Mouse (Mus musculus) gastrocnemius, adult 8-10 months (tissue): ENCODE results near the gene Hoxa4. TPM values are rescaled to one million over a fixed set of nuclear protein-coding genes. Genes with fewer than 3 reads are reported as not detected.
A peak's percentile ranks its signal among the peaks of the same experiment; 100 is the strongest.

Experiments used
- DNase-seq, 2 experiments: peaks; one replicate each; pipeline ENCODE4 v3.0.0; 2022; ENCODE audit warnings: low spot score in 2 of 2
- total RNA-seq, 4 experiments: library from RNA; stranded (reverse); gene quantifications; 2 replicates each; pipeline ENCODE4 v1.2.4; 2022

The Hoxa4 gene
- total RNA-seq, 4 experiments from 2014 or later, result 1.8 to 2.8 (median 2.1) TPM

DNA sequence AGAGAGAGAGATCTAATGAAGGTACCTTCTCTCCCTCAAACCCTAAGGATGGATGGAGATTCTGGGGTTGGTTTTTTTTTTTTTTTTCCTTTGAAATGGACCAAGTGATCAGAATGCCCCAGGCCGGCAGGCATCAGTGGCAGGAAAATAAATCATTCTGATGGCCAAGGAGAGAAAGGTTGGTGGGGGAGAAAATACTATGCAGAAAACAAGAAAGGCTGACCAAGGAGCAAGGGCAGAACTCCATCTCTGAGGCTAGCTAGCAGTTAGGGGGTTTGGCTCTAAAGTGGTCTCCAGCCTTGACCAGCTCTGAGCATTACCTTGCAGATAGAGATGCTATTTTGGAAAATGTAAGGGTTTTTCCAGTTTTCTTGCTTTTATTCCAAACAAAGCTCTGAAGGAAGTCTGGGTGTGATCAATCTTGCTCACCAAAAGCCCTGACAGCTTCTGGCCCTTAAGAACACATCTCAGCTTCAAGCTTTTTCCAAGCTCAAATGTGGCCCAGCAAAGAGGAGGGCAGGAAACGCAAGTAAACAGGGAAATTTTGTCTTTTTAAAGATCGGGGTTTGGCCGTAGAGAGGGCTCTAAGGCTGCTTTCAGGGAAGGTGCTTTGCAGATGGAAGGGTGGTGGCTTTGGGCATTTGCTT lies 25.0 kb downstream of the Hoxa4 start:
- no peak for DNase-seq

DNA sequence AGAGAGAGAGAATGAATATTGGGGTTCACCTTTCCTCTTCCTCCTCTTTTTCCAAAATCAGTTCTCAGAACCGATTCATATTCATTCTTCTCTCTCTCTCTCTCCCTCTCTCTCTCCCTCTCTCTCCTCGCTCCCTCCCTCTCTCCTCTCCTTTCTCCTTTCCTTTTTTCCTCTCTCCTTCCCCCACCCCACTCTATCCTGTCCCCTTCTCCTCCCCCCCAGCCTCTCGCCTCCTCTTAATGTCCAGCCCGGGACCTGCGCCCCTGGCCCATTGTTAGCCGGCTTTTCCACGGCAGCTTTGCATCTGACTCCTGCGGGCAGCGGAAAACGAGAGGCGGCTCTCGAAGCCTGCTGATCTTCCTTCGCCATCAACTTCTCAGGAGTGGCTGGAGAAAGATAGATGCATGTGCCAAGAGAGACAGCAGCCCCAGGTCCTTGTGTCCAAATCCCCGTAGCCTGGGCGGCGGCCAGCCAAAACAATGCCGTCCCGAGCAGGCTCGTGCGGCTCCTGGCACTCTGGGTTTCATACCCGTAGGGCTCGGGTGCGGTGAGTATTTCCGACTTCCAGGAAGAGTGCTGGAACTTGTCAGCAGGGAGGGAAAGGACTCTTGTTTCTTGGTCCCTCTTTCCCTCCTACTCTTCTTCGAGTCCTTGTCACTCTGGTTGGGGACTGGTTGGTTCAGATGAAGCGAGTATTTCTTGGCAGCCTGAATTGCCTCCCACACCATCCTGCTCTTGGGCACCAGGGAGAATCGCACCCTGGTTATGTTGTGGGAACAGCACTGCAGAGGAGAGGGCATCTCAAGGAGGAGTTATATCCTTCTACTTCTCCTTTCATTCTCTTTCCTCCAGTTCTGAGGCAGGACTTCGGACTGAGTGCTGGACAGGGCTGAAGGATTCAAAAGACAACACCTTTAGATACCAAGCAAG lies 25.8 kb downstream of the Hoxa4 start:
- DNase-seq, result no peak

GRCm38 (mm10) chr6:52164626-52165440 lies 26.7 kb downstream of the Hoxa4 start, which contains the start of gene Hoxa2:
Gene Hoxa2, minus strand, starts transcription at chr6:52164831.
- DNase-seq, result no peak

- no peak for DNase-seq
Measured at GRCm38 (mm10) chr6:52164051-52164625, 27.4 kb downstream of the Hoxa4 start.

- DNase-seq, result no peak
Measured at GRCm38 (mm10) chr6:52163366-52164031, 28.1 kb downstream of the Hoxa4 start.

DNA sequence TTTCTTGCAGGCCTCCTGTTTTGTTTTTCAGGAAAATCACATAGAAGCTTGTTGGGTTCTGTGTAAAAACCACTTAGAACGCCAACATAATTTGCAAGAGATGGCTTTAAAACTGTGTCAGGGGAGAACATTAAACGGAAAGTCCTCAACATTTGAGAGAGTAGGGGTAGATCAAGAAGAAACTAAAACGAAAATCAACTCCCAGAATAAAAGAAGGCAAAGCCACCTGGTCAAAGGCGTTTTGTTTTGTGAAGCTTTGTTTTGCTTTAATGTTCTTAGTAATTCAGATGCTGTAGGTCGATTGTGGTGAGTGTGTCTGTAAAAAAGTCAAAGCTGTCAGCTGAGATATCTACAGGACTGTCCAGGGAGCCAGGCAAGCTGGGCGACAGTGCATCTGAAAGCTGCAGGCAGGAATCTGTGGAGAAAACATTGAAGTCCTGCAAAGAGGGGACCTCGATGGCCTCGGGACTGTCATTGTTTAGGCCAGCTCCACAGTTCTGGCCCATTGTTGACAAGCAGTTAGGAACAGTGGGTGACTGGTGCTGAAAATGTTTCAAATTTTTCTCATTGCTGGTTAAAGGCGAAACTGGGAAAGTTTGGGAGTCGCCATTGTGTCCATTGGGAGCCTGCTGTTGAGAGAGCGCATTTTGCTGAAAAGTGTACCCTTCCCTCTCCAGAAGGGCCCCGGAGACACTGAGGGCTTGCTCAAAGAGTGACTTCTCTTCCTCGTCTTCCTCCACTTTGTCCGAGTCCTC lies 28.8 kb downstream of the Hoxa4 start:
- DNase-seq, result no peak

DNA sequence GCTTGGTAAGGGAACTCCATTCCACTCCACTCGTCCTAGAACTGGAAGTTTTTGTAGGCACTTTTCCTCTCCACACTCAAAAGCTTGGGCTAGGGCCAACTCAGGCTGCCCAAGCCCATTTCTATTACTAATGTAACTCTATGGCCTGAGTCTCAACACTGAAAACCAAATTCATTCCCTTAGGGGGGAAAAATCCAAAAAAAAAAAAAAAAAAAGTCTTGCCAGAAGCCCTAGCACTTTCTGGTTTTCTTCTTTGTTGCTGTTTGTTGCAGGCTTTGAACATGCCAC lies 29.5 kb downstream of the Hoxa4 start:
- DNase-seq, result no peak

DNA sequence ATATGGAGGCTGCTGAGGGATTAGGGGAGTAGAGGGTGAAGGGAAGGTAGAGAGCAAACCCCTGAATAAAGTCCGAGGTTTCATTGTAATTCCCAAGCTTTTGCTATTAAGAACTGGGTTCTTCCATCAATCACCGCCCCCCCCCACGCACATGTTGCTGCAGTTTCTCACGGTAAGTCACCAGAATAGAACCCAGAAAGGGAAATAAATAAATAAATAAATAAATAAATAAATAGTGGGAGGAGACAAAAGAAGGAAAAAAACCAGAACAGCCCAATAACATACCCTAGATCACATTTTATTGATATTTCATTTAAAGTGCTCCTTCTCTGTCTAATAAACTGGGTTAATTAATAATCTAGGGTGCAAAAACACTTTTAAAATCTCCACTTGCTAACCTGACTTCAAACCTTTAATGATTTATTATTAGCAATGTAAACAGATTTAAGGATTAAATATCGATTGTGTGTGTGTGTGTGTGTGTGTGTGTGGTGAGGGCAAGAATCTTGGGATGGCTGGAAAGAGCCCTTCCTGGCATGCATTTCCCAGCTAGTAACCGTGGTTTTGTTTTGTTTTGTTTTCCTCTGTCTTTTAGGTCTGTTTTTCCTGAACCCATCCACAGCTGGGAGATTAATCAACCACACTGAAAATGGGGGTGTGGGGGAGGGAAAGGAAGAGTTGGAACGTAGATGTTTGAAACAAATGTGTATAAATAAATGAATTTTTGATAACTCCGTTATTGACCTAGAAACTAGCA lies 30.0 kb downstream of the Hoxa4 start:
- DNase-seq, result no peak

DNA sequence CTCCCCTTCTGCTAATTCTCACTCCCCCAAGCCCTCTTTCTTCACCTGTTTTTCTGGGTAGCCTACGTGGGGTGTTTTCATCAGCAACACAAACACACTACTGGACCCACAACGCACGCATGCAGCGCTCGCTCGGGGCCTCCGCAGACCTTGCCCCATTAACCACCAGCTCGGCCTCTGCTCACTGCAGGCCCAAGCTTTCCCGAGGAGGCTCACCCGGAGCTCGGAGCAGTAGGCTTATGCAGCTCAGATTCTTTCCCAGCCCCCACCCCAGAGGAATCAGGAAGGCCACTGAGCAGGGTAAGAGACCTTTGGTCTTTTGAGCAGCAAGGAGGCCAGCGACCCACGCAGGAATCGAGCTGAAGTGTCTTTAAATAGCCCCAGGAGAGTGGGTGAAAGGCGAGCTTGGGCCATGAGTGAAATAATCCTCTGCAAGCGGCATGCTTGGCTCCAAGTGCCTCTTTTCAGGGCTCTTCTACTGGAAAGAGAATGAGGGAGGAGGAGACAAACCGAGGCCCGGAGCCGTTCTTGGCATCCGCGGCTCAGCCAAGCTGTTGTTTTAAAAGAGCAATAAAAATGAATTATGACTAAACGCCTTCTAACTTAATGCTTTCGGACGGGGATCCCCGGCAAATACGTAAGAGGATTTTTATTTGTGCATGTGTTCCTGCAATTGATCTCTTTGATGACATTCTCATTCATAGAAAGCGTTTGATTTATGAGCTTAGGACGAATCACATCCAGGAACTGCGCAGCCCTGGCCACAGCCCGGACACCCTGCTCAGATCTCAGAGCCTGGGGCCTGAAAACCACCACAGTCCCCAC lies 30.8 kb downstream of the Hoxa4 start:
- DNase-seq, result no peak

DNA sequence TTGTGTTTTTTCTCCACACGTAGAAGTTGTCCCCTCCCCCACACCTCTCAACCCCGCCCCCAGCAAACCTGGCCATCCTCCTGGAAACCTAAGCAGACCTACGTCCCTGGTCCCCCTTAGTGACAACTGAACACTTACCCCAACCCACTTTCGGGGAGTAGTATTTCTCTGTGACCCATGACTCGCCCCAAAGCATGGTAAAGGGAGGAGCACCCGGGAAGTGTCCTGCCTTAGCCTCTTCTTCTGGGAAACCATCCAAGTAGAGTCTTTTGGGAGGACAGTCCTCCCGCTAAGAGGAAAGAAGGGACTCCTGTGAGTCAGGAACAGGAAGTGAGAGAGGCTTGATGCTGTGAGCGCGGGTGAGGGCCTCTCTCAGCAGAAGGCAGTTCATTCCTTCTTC lies 31.6 kb downstream of the Hoxa4 start:
- DNase-seq, result no peak

DNA sequence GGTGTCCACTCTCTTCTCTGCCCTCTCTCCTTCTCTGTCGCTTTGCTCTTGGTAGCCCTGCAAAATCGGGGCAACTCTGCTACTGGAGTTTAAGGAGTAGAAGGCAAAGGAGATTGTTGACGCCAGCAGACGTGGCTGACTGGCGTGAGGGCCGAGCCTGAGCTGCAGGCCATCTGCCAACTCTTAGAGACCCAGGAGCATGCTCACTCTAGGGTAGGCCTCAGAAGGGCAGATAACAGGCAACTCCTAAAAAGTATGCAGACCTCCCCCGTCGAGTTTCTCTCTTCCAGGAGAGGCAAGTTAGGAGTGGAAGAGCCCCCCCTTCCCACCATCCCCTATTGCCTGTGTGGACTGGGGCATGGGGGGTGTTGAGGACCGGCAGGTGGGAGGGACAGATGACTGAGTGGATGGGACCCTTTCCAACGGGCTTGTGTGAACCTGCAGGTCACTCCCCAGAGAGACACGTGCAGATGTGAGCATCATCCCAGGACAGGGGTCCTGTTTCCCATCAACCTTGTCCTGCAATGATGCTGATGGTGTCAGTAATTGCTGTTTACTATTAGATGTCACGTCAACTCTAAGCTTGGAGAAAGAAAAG lies 32.3 kb downstream of the Hoxa4 start:
- DNase-seq, result no peak

GRCm38 (mm10) chr6:52158276-52159051 lies 33.1 kb downstream of the Hoxa4 start, which contains the start of gene Hoxa1:
Gene Hoxa1, minus strand, starts transcription at chr6:52158317.
- DNase-seq, result peak in 1 of 2 experiments; percentile 53

- no peak for DNase-seq
Measured at GRCm38 (mm10) chr6:52157466-52158275, 33.9 kb downstream of the Hoxa4 start.

- DNase-seq, result no peak
Measured at GRCm38 (mm10) chr6:52156551-52157200, 34.9 kb downstream of the Hoxa4 start.

GRCm38 (mm10) chr6:52155471-52155870 lies 36.1 kb downstream of the Hoxa4 start:
- no peak for DNase-seq

GRCm38 (mm10) chr6:52154044-52154443 lies 37.5 kb downstream of the Hoxa4 start:
- no peak for DNase-seq
